Mouse (Mus musculus) c-Kit-positive CD71-positive TER-119-negative erythroid progenitor cells, embryonic 14.5 days (primary cell): ENCODE data around the gene Gm6710.
"Not testable (repeated sequence)": the region's sequence is repeated elsewhere in the genome, so short reads cannot be mapped to it uniquely, and the experiment has no call there.

ENCODE experiments used
- DNase-seq: peaks from one replicate; pipeline ENCODE4 v3.0.0-alpha.2; 2013; ENCODE audit warnings: low read depth

Gene Gm6710

GRCm38 (mm10) chr2:175869024-175869423 is at the start of gene Gm6710:
Gene Gm6710 (plus strand): TSS chr2:175869219.
- not testable (repeated sequence) for DNase-seq
